Mouse (Mus musculus) NIH3T3 (cell line): Measurements from ENCODE around the gene Hoxd12.

ENCODE experiments used
- DNase-seq: peaks from one replicate; pipeline ENCODE4 v3.0.0-alpha.2; 2012; ENCODE audit warnings: low read depth

Gene Hoxd12

DNA sequence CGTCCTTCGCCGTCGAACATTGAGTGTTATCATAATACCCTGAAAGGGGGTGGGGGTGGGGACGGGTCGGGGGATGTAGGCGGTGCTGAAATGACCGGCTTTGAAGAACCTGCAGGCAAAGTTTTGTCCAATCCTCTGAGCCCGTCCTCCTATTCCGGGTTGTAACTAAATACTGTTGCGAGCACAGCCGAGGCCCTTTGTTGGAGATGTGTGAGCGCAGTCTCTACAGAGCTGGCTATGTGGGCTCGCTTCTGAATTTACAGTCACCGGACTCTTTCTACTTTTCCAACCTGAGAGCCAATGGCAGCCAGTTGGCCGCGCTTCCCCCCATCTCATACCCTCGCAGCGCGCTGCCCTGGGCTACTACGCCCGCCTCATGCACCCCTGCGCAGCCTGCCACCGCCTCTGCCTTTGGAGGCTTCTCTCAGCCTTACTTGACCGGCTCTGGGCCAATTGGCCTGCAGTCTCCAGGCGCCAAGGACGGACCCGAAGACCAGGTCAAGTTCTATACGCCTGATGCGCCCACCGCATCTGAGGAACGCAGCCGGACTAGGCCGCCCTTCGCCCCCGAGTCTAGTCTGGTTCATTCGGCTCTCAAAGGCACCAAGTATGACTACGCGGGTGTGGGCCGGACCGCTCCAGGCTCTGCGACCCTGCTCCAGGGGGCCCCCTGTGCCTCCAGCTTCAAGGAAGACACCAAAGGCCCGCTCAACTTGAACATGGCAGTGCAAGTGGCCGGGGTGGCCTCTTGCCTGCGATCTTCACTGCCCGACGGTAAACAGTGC is at the start of gene Hoxd12:
TSS of gene Hoxd12 (plus strand) at position 133 of the 785 bp plus-strand sequence.
- DNase-seq: no peak

- DNase-seq: no peak
Measured at GRCm38 (mm10) chr2:74635412-74635811, 39.4 kb upstream of the Hoxd12 start.

DNA sequence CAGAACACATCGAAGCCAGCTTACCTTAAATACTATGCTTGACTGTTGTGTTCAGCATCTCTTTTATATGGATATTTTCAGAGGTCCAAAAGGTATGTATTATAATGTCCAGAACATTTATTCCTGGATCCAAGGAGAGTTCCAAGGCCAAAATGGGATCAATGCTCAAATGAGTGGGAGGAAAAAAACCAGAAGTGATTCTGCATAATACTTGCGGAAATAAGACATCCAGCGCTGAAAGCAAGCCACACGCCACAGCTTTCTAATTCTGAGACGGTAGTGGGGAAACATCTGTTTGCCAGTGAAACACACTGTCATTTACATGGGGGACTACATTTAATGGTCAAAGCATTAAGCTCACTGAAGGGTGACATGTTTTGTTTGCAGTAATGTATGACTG is 32.4 kb upstream of the Hoxd12 start:
- no peak for DNase-seq

DNA sequence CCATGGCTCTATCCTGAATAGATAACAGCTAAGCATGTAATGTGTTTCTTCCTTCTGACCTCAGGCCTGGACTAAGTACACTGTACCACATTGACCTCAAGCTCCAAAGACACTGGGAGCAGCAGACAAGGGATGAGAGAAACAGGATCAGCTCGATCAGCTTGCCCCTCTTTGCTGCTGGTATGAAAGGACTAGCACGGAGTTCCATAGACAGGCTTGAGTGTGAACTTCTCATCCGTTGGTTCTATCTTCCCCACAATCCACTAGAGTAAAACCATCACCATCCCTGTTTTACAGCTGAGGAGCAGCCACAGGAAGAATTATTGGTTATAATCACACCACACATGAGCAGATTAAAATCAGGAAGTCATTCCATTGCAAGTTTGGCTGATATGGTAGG is 29.2 kb upstream of the Hoxd12 start:
- no peak for DNase-seq

DNA sequence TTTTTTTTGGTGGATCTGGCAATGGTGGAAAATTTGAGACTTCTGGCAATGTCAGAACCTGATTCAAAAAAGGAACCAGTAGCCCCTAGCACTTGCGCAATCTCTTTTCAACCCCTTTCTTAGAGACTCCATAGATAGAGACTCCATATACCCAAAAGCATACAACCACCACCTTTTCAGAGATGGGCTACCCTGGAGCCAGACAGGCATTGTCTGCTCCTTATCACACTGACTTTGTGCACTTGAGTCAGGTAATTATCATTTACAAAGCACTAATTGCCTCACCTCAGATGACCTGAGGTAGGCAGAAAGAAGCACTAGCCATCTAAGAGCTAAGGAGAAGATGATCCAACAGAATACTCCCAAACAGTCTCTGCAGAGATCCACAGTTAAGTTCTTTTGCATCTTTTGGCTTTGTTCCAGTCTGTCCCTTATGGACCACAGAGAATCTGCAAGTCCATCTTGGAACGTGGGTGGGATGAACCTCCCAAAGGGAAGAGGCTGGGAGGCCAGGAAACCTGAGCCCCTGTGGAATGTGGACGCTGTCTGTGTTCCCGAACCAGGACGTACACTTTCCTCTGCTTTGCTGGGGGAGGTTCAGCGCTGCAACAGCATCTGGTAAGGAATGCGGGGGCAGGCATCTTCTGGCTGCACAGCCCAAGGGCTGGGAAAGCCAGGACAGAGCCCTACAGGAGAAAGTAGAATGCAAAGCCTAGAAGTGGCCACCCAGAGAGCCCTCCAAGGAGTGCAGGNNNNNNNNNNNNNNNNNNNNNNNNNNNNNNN is 27.5 kb upstream of the Hoxd12 start:
- DNase-seq: no peak

DNA sequence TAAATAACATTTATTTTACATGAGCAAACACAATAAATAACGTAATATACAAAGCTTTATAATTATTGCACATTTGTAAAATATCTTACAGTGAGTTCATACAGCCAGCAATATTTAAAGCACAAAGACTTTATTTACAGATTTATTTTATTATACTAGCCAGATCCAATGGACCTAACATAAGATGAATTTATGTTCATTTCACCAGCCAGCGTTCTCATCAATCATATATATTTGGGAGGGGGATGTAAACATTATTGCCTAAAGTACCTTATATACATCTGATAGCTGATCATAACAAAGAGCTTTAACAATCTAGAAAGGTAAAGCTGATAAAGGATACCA is 21.8 kb upstream of the Hoxd12 start:
- no peak for DNase-seq

DNA sequence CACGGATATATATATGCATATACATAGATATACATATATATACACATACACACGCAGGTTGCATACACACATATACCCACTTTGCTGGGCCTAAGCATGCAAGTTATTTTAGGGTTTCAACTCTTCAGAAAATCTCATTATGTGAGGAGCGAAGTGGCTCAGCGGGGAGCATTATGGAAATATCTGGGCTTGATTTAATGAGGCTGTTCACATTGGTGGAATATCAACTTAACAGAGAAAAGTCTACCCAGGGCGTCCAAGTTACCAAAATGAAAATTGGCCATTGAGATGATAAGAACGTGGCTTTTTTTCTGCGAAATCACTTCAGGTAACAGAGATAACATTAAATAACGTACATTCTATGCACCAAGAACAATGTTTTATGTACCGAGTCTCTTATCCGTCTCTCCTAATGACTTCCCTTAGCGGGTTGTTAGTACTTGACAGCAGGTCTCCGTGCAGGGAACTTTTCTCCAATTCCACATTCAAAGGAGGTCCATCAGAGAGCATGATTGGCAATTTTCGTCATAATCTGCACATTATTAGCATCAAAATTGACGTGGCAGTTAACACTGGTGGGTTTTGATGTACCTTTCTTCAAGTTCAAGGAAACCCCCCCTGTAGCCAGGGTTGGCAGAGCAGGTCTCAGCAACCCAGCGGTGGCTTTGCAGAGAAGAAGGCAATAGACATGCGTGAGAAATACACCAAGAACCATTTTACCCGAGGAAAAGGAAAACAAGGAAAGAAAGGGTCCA is 20.9 kb upstream of the Hoxd12 start:
- DNase-seq: no peak

GRCm38 (mm10) chr2:74654743-74655419 is 19.9 kb upstream of the Hoxd12 start:
- DNase-seq: no peak

GRCm38 (mm10) chr2:74655420-74655781 is 19.4 kb upstream of the Hoxd12 start:
- no peak for DNase-seq

- no peak for DNase-seq
Measured at GRCm38 (mm10) chr2:74655821-74656631, 18.8 kb upstream of the Hoxd12 start.

- no peak for DNase-seq
Measured at GRCm38 (mm10) chr2:74656632-74657021, 18.2 kb upstream of the Hoxd12 start.

GRCm38 (mm10) chr2:74657251-74658023 is 17.4 kb upstream of the Hoxd12 start:
- no peak for DNase-seq

GRCm38 (mm10) chr2:74658024-74658666 is 16.7 kb upstream of the Hoxd12 start:
- DNase-seq: no peak

DNA sequence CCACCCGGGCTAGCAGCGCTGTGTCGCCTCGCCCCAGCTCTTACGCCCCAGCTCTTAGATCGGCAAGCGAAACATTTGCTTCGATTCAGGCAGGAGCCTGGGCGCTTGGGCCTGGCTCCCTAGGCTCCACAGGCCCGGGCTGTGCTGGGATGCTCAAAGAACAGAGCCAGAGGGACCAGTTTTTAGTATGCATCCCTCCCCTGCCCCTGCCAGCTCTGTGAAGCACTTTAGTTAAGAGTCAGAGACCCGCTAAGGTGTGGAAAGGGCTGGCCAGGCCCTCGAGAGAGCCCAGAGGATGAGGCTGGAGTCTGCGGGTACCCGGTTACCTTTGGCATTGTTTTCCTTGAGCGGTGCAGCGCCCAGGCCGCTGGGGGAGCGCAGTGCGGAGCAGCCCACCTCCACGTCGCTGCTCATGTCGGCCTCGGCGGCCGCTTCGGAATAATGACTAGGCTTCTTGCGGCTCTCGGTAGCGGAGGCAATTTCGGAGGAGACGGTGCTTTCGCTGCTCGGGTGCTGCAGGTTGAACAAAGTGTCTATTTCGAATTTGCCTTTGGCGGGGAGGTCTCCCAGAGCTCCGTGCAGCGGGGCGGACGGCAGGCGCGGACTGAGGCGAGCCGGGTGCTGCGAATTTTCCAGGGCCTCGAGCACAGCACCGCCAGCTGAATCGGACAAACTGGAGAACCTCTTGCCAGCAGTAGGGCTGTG is 16.0 kb upstream of the Hoxd12 start:
- no peak for DNase-seq

DNA sequence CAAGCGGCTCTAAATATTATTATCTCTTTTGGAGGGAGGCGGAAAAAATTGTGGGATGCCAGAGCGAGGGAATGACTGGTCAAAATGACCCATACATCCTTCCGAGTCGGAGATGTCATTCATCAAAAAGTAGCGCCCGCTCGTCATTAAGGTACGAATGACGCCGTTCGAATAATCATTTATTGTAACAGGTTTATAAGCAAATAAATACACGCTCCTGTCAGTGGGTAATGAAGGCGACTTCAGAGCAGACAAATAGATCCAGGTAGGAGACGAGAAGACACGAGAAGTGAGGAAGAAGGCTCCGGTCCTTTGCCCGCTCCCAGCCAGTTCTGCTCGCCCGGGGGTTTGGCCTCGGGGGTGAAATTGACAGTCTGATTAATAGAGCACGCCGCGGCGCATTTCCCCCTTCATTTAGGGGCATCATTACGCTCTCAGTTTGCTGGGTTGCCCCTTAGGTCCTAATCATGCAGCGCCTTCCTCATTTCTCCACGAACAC is 15.3 kb upstream of the Hoxd12 start, which contains the start of gene Evx2:
TSS of gene Evx2 (minus strand) at position 51 of the 499 bp plus-strand sequence.
- no peak for DNase-seq

- DNase-seq: no peak
Measured at GRCm38 (mm10) chr2:74660421-74661375, 14.1 kb upstream of the Hoxd12 start.

- peak; percentile 71 for DNase-seq
Measured at GRCm38 (mm10) chr2:74661685-74662084, 13.1 kb upstream of the Hoxd12 start.
